Mouse (Mus musculus) embryonic facial prominence, embryonic 15.5 days (tissue): ENCODE results near the gene Ccdc39. TPM values are rescaled to one million over a fixed set of nuclear protein-coding genes. Genes with fewer than 3 reads are reported as not detected.

Source experiments
- polyA plus RNA-seq: library from polyadenylated mRNA; unstranded; fragments of >200 nt; fragmentation: Nextera tagmentation; extraction: Ambion mirVana; gene quantifications from 2 replicates; pipeline ENCODE4 v1.2.1, GENCODE M21; 2015

Ccdc39 gene
- polyA plus RNA-seq, 1 experiment from 2014 or later = 13.1 TPM

Other genes with a start within 250 kb of the Ccdc39 start
- 64.2 and 66.5 TPM in 2 replicates for gene Ttc14, start 44.5 kb downstream of the Ccdc39 start, polyA plus RNA-seq
- gene Fxr1, start 175.6 kb upstream of the Ccdc39 start, polyA plus RNA-seq = 57.3 and 62.3 TPM in 2 replicates
- 103 and 105 TPM in 2 replicates for gene Dnajc19, start 237.0 kb upstream of the Ccdc39 start, polyA plus RNA-seq